Mouse (Mus musculus): ENCODE measurements around the gene Rock2. TPM values are rescaled to one million over a fixed set of nuclear protein-coding genes. Genes with fewer than 3 reads are reported as not detected.

Rock2 gene
- polyA plus RNA-seq, 1 experiment from 2014 or later = 72.1 TPM

- DNase-seq (ENCODE audit: low read depth, low spot score) (no peak), ATAC-seq (no peak)
- no peaks in the 10 kb centered on the region for H3K27me3 ChIP-seq
- in situ Hi-C loops (cut with MboI; ENCODE audit: low pct_unique_long_range_greater_than_20kb) = no loop called here
- POLR2A ChIA-PET = no interaction called here
- TF ChIP-seq CTCF (IDR thresholded peaks at IDR 0.05) = no peak
- CTCF ChIA-PET = interaction anchor here (1.2 to 1.7 kb wide), 3 partner anchors 14 to 18 kb away, joined by 3 to 5 read pairs (median 4); no protein-coding TSS in a partner anchor
Measured at GRCm38 (mm10) chr12:16877679-16878078, 17.0 kb upstream of the Rock2 start.

GRCm38 (mm10) chr12:16879369-16879768 lies 15.3 kb upstream of the Rock2 start:
- ATAC-seq (no peak), DNase-seq (ENCODE audit: low read depth, low spot score) (no peak)
- CTCF ChIA-PET = interaction anchor here (1.6 kb wide), 1 partner anchor 13 kb away, joined by 4 read pairs; no protein-coding TSS in a partner anchor
- no peak for TF ChIP-seq CTCF (IDR thresholded peaks at IDR 0.05)
- in situ Hi-C loops (cut with MboI; ENCODE audit: low pct_unique_long_range_greater_than_20kb) = no loop called here
- POLR2A ChIA-PET = no interaction called here
- H3K27me3 ChIP-seq = no peaks in the 10 kb centered on the region

GRCm38 (mm10) chr12:16880077-16880476 lies 14.6 kb upstream of the Rock2 start:
- TF ChIP-seq CTCF (IDR thresholded peaks at IDR 0.05) = no peak
- POLR2A ChIA-PET = interaction anchor here (0.5 kb wide), 1 partner anchor 10 kb away, joined by 3 read pairs; no protein-coding TSS in a partner anchor
- H3K27me3 ChIP-seq = no peaks in the 10 kb centered on the region
- CTCF ChIA-PET = no interaction called here
- ATAC-seq (no peak), DNase-seq (ENCODE audit: low read depth, low spot score) (no peak)
- in situ Hi-C loops (cut with MboI; ENCODE audit: low pct_unique_long_range_greater_than_20kb) = no loop called here

GRCm38 (mm10) chr12:16882442-16882841 lies 12.3 kb upstream of the Rock2 start:
- ChIA-PET CTCF (interaction anchor here (0.9 to 1.2 kb wide), 2 partner anchors 10 to 32 kb away, joined by 3 to 4 read pairs; no protein-coding TSS in a partner anchor), POLR2A (interaction anchor here (2.7 kb wide), 1 partner anchor 12 kb away, joined by 9 read pairs; the partner anchor contains the start of gene Rock2)
- TF ChIP-seq CTCF (IDR thresholded peaks at IDR 0.05) = no peak
- in situ Hi-C loops (cut with MboI; ENCODE audit: low pct_unique_long_range_greater_than_20kb) = no loop called here
- ATAC-seq = no peak
- H3K27me3 ChIP-seq = no peaks in the 10 kb centered on the region
- no peak for DNase-seq (ENCODE audit: low read depth, low spot score)

GRCm38 (mm10) chr12:16883111-16883510 lies 11.6 kb upstream of the Rock2 start:
- no peak for TF ChIP-seq CTCF (IDR thresholded peaks at IDR 0.05)
- ChIA-PET POLR2A (interaction anchor here (2.7 kb wide), 1 partner anchor 11 kb away, joined by 9 read pairs; the partner anchor contains the start of gene Rock2), CTCF (interaction anchor here (1.2 kb wide), 1 partner anchor 11 kb away, joined by 3 read pairs; no protein-coding TSS in a partner anchor)
- ATAC-seq (no peak), DNase-seq (ENCODE audit: low read depth, low spot score) (no peak)
- in situ Hi-C loops (cut with MboI; ENCODE audit: low pct_unique_long_range_greater_than_20kb) = no loop called here
- no peaks in the 10 kb centered on the region for H3K27me3 ChIP-seq

- TF ChIP-seq CTCF (IDR thresholded peaks at IDR 0.05) = no peak
- H3K27me3 ChIP-seq = no peaks in the 10 kb centered on the region
- ATAC-seq (no peak), DNase-seq (ENCODE audit: low read depth, low spot score) (no peak)
- ChIA-PET POLR2A (no interaction called here), CTCF (no interaction called here)
- in situ Hi-C loops (cut with MboI; ENCODE audit: low pct_unique_long_range_greater_than_20kb) = no loop called here
Measured at GRCm38 (mm10) chr12:16884534-16884933, 10.2 kb upstream of the Rock2 start.

GRCm38 (mm10) chr12:16886354-16886753 lies 8.3 kb upstream of the Rock2 start:
- DNase-seq (ENCODE audit: low read depth, low spot score) = no peak
- in situ Hi-C loops (cut with MboI; ENCODE audit: low pct_unique_long_range_greater_than_20kb) = no loop called here
- no peaks in the 10 kb centered on the region for H3K27me3 ChIP-seq
- ChIA-PET POLR2A (interaction anchor here (1.2 kb wide), 1 partner anchor 10 kb away, joined by 4 read pairs; no protein-coding TSS in a partner anchor), CTCF (interaction anchor here (1.4 kb wide), 1 partner anchor 18 kb away, joined by 3 read pairs; no protein-coding TSS in a partner anchor)
- TF ChIP-seq CTCF (IDR thresholded peaks at IDR 0.05) = no peak
- ATAC-seq = no peak

- no peak for DNase-seq (ENCODE audit: low read depth, low spot score)
- ChIA-PET POLR2A (interaction anchor here (0.6 to 4.7 kb wide), 4 partner anchors 22 to 54 kb away, joined by 4 to 27 read pairs (median 12); no protein-coding TSS in a partner anchor), CTCF (interaction anchor here (1.1 to 1.4 kb wide), 3 partner anchors 15 to 27 kb away, joined by 3 to 5 read pairs (median 4); no protein-coding TSS in a partner anchor)
- ATAC-seq = no peak
- no peak for TF ChIP-seq CTCF (IDR thresholded peaks at IDR 0.05)
- in situ Hi-C loops (cut with MboI; ENCODE audit: low pct_unique_long_range_greater_than_20kb) = loop anchor here (5.0 kb wide), 1 partner anchor 41 kb away; no protein-coding TSS in a partner anchor
- H3K27me3 ChIP-seq = no peaks in the 10 kb centered on the region
Measured at GRCm38 (mm10) chr12:16893039-16893438, 1.7 kb upstream of the Rock2 start.

- in situ Hi-C loops (cut with MboI; ENCODE audit: low pct_unique_long_range_greater_than_20kb) = loop anchor here (5.0 kb wide), 1 partner anchor 42 kb away; no protein-coding TSS in a partner anchor
- CTCF ChIA-PET = interaction anchor here (1.1 to 1.4 kb wide), 3 partner anchors 16 to 26 kb away, joined by 3 to 5 read pairs (median 4); no protein-coding TSS in a partner anchor
Measured at GRCm38 (mm10) chr12:16893656-16894395, 869 bp upstream of the Rock2 start.

GRCm38 (mm10) chr12:16895221-16895928 lies 680 bp downstream of the Rock2 start:
- in situ Hi-C loops (cut with MboI; ENCODE audit: low pct_unique_long_range_greater_than_20kb) = loop anchor here (5.0 kb wide), 1 partner anchor 83 kb away; the partner anchor contains the start of gene E2f6
- no peak for DNase-seq (ENCODE audit: low read depth, low spot score)
- POLR2A ChIA-PET = interaction anchor here (1.2 to 4.7 kb wide), 7 partner anchors 8 to 44 kb away, joined by 3 to 27 read pairs (median 8); no protein-coding TSS in a partner anchor
- CTCF ChIA-PET = interaction anchor here (1.2 to 1.8 kb wide), 3 partner anchors 17 to 34 kb away, joined by 3 read pairs; no protein-coding TSS in a partner anchor
- peak; percentile 11 for ATAC-seq
- H3K27me3 ChIP-seq = no peaks in the 10 kb centered on the region
- no peak for TF ChIP-seq CTCF (IDR thresholded peaks at IDR 0.05)

More at GRCm38 (mm10) chr12:16893656-16894395, 869 bp upstream of the Rock2 start:
- TF ChIP-seq CTCF (IDR thresholded peaks at IDR 0.05) = no peak
- DNase-seq (ENCODE audit: low read depth, low spot score) (no peak), ATAC-seq (peak; percentile 36)
- POLR2A ChIA-PET = interaction anchor here (0.6 to 4.7 kb wide), 7 partner anchors 11 to 365 kb away, joined by 4 to 27 read pairs (median 8); no protein-coding TSS in a partner anchor
- no peaks in the 10 kb centered on the region for H3K27me3 ChIP-seq

Measured in Patski (cell line).